Comparison of ENCODE assay signal across 14 mouse cellular contexts in the genomic region with DNA sequence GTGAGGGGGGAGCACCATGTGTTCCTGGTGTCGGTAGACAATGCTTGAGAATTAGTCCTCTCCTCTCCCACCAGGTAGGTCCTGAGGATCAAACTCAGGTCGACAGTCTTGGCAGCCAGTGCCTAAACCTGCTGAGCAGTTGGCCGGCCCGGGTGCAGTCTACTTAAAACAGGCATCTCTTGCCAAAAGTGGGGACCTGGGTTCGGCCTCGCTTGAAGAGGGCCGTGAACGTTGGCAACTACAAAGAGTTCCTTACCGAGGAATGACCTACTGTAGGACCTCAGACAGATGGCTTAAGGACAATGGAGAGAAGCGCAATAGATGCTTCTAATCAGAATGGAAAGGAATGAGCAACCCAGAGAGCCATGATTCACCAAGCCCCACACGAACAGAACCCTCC.
"Had no signal": no experiment of that assay in that cellular context is flagged by ENCODE, and none has a peak within 500 bp of the region (broad histone marks: within the 10 kb centered on the region; RNA-seq: fewer than 3 reads in every experiment).

No protein-coding gene starts in this region.

- H3K9ac ChIP-seq: liver, embryonic 15.5 days; lung, embryonic 15.5 days; midbrain, embryonic 12.5 days; neural tube, embryonic 13.5 days had no signal

- H3K9me3 ChIP-seq: limb, embryonic 10.5 days; liver, embryonic 15.5 days; lung, embryonic 15.5 days; midbrain, embryonic 12.5 days; neural tube, embryonic 13.5 days had no signal

- DNase-seq: kidney, postnatal 36 days; layer of hippocampus, adult 9-11 months; retina, postnatal 1 day; right cerebral cortex, postnatal 4 days; spleen, adult 18-20 months; thymus, postnatal 4 days had no signal

- H3K27ac ChIP-seq: kidney, postnatal 0 days; limb, embryonic 10.5 days; liver, embryonic 15.5 days; lung, embryonic 15.5 days; midbrain, embryonic 12.5 days; neural tube, embryonic 13.5 days had no signal

- ATAC-seq: midbrain, embryonic 16.5 days had no signal

- H3K4me1 ChIP-seq: limb, embryonic 10.5 days; liver, embryonic 15.5 days; lung, embryonic 15.5 days had no signal

- H3K4me3 ChIP-seq: limb, embryonic 10.5 days; liver, embryonic 15.5 days; lung, embryonic 15.5 days; midbrain, embryonic 12.5 days; neural tube, embryonic 13.5 days had no signal

- H3K27me3 ChIP-seq: liver, embryonic 15.5 days; lung, embryonic 15.5 days; midbrain, embryonic 12.5 days; neural tube, embryonic 13.5 days had no signal

- H3K4me2 ChIP-seq: liver, embryonic 11.5 days; liver, embryonic 15.5 days; lung, embryonic 15.5 days; midbrain, embryonic 12.5 days; neural tube, embryonic 13.5 days had no signal

- H3K36me3 ChIP-seq: limb, embryonic 10.5 days; liver, embryonic 15.5 days; lung, embryonic 15.5 days; midbrain, embryonic 12.5 days; neural tube, embryonic 13.5 days had no signal
